Mouse (Mus musculus): ENCODE results near the gene Rab7b. TPM values are rescaled to one million over a fixed set of nuclear protein-coding genes. Genes with fewer than 3 reads are reported as not detected.

Rab7b gene
- total and polyA plus RNA-seq, 3 experiments = 0.19 TPM; not detected in 2

DNA sequence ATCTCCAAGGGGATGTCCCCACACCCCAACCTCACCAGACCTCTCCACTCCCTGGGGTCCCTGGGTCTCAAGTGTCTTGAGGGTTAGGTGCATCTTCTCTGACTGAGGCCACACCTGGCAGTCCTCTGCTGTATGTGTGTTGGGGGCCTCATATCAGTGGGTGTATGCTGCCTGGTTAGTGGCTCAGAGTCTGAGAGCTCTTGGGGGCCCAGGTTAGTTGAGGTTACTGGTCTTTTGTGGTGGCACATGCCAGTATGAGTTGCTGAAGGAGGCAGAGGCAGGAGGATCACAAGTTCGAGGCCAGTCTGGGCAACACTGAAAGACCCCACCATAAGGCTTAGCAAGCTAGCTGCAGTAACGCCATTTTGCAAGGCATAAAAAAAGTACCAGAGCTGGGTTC lies 46.2 kb upstream of the Rab7b start:
- Histone ChIP-seq H3K27me3 (replicated peaks) (no peaks in the 10 kb centered on the region), H3K9ac (ENCODE audit: insufficient read depth, low read depth) (peak overlapping the region; percentile 4; the same call in 1 of the 2 replicates), H3K36me3 (replicated peaks in 1 of 2; ENCODE audit: control insufficient read depth in 1 of 2, insufficient read depth in 1 of 2, low read length in 1 of 2) (no peaks in the 10 kb centered on the region), H3K27ac (ENCODE audit: insufficient read depth, low read depth) (peak overlapping the region; percentile 92), H3K4me2 (ENCODE audit: insufficient read depth, low read depth, poor library complexity, severe bottlenecking) (peak overlapping the region; percentile 58), H3K79me2 (replicated peaks; ENCODE audit: control insufficient read depth, extremely low read depth, insufficient read depth, poor library complexity, severe bottlenecking) (peaks cover 12% of the 10 kb centered on the region), H3K4me1 (ENCODE audit: control insufficient read depth in 1 of 2, insufficient read depth in 2 of 2) (peaks cover 4% of the 10 kb centered on the region in 2 experiments; a peak in 3 of 4 replicates), H3K9me3 (replicated peaks; ENCODE audit: low read length) (no peaks in the 10 kb centered on the region), H3K4me3 (replicated peaks in 1 of 3; ENCODE audit: low read depth in 2 of 3, low read length in 2 of 3, poor library complexity in 1 of 3) (peak overlapping the region in 2 of 3 experiments; percentile 8 to 54)
- peak; percentile 82 for DNase-seq (ENCODE audit: extremely low read depth)
- dilution Hi-C loops (cut with MboI; ENCODE audit: extremely low pct_ligation_motif_present, extremely low pct_unique_long_range_greater_than_20kb, low sequenced_read_pairs) (no loop called here), in situ Hi-C loops (cut with MboI; ENCODE audit: low pct_ligation_motif_present, low pct_unique_long_range_greater_than_20kb, low sequenced_read_pairs) (no loop called here)
- TF ChIP-seq PAX5 (IDR thresholded peaks at IDR 0.05; ENCODE audit: low read length) = no peak
- peak; percentile 48; the same call in 1 of the 2 replicates for TF ChIP-seq TCF12 (IDR thresholded peaks at IDR 0.05; ENCODE audit: low read depth, low read length)
- TF ChIP-seq POLR2AphosphoS2 (IDR thresholded peaks at IDR 0.05; ENCODE audit: low read depth, low read length) = no peak
- TF ChIP-seq ETS1 (conservative IDR thresholded peaks at IDR 0.05; ENCODE audit: low read depth, low read length) = peak; percentile 10; the same call in 1 of the 2 replicates
- TF ChIP-seq MEF2A (IDR thresholded peaks at IDR 0.05; ENCODE audit: borderline replicate concordance, low read depth, low read length) = 0 out of 2 replicates have a peak, but pooled peaks have one; percentile 30
- peak; percentile 79 for TF ChIP-seq BHLHE40 (IDR thresholded peaks at IDR 0.05; ENCODE audit: low read depth, low read length)

DNA sequence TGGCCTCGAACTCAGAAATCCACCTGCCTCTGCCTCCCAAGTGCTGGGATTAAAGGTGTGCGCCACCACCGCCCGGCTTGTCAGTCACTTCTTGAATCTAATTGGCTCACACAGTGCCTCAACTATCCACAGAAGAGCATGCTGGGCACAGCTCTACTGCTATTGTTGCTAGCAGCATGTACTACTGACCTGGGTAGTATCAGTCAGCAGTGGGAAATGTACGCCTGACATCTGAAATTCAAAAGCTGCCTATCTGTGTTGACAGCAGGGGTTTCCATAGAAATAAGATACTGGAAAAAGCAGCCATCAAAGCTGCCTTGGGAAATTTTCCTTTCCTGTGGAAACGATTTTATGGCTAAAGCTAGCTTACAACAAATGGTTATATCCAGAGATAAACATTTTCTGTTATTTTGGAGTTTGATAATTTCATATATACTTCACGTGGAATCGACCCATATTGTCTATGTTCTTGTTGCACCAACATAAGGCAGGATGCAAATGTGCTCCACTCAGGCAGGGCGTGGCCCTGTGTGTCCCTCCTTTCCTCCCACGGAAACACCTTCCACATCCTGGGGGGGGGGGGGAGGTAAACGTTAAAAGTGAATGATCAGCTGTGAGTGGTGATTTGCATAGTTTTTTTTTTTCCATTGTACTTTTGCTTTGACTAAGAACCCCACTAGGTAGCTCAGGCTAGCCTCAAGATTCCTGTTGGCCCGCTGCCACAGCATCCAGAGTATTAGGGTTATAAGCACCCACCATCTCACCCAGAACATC lies 35.6 kb upstream of the Rab7b start:
- TF ChIP-seq ZNF384 (IDR thresholded peaks at IDR 0.05; ENCODE audit: low read depth, low read length) (peak; percentile 97), MAFK (IDR thresholded peaks at IDR 0.05; ENCODE audit: insufficient replicate concordance, low read length) (0 out of 2 replicates have a peak, but pooled peaks have one; percentile 54), TBP (conservative IDR thresholded peaks at IDR 0.05; ENCODE audit: low read depth, low read length) (0 out of 2 replicates have a peak, but pooled peaks have one; percentile 5), SIN3A (IDR thresholded peaks at IDR 0.05; ENCODE audit: low read length) (peak; percentile 90), MAZ (IDR thresholded peaks at IDR 0.05; ENCODE audit: low read depth, low read length) (peak; percentile 89), CHD2 (IDR thresholded peaks at IDR 0.05; ENCODE audit: low read length) (peak; percentile 76), IRF4 (IDR thresholded peaks at IDR 0.05; ENCODE audit: low read depth, low read length) (peak; percentile 94), MXI1 (IDR thresholded peaks at IDR 0.05; ENCODE audit: low read depth, low read length) (no peak), ZMIZ1 (IDR thresholded peaks at IDR 0.05; ENCODE audit: low read depth, low read length) (no peak), MYC (IDR thresholded peaks at IDR 0.05; ENCODE audit: low read depth, low read length) (0 out of 2 replicates have a peak, but pooled peaks have one; percentile 11), E2F4 (IDR thresholded peaks at IDR 0.05; ENCODE audit: insufficient replicate concordance, low read depth, low read length) (no peak), JUND (conservative IDR thresholded peaks at IDR 0.05; ENCODE audit: low read depth, low read length) (peak; percentile 81), BHLHE40 (IDR thresholded peaks at IDR 0.05; ENCODE audit: low read depth, low read length) (peak; percentile 63), ETS1 (conservative IDR thresholded peaks at IDR 0.05; ENCODE audit: low read depth, low read length) (peak; percentile 98), TCF12 (IDR thresholded peaks at IDR 0.05; ENCODE audit: low read depth, low read length) (peak; percentile 77), MEF2A (IDR thresholded peaks at IDR 0.05; ENCODE audit: borderline replicate concordance, low read depth, low read length) (peak; percentile 80; the same call in 1 of the 2 replicates), RCOR1 (conservative IDR thresholded peaks at IDR 0.05; ENCODE audit: low read depth, low read length) (0 out of 2 replicates have a peak, but pooled peaks have one; percentile 32), EP300 (IDR thresholded peaks at IDR 0.05; ENCODE audit: low read length) (peak; percentile 90), PAX5 (IDR thresholded peaks at IDR 0.05; ENCODE audit: low read length) (no peak), POLR2A (IDR thresholded peaks at IDR 0.05; ENCODE audit: low read depth, low read length) (no peak; the same call in 1 of the 2 replicates), JUN (IDR thresholded peaks at IDR 0.05; ENCODE audit: insufficient read depth, low read depth, low read length) (peak; percentile 37), HCFC1 (IDR thresholded peaks at IDR 0.05; ENCODE audit: low read depth, low read length) (peak; percentile 20; the same call in 1 of the 2 replicates)

More for the DNA sequence above, 35.6 kb upstream of the Rab7b start:
- no peaks in the 10 kb centered on the region for H3K9me3 ChIP-seq (replicated peaks; ENCODE audit: low read length)
- in situ Hi-C loops (cut with MboI; ENCODE audit: low pct_ligation_motif_present, low pct_unique_long_range_greater_than_20kb, low sequenced_read_pairs) = loop anchor here (10.0 kb wide), 1 partner anchor 62 kb away; no protein-coding TSS in a partner anchor
- dilution Hi-C loops (cut with MboI; ENCODE audit: extremely low pct_ligation_motif_present, extremely low pct_unique_long_range_greater_than_20kb, low sequenced_read_pairs) = no loop called here
- no peak overlapping the region for H3K9ac ChIP-seq (ENCODE audit: insufficient read depth, low read depth)
- peak; percentile 87 for DNase-seq (ENCODE audit: extremely low read depth)
- no peak overlapping the region for H3K27ac ChIP-seq (ENCODE audit: insufficient read depth, low read depth)
- no peak overlapping the region for H3K4me3 ChIP-seq (replicated peaks in 1 of 3; ENCODE audit: low read depth in 2 of 3, low read length in 2 of 3, poor library complexity in 1 of 3)
- H3K4me2 ChIP-seq (ENCODE audit: insufficient read depth, low read depth, poor library complexity, severe bottlenecking) = peak overlapping the region; percentile 16; the same call in 1 of the 2 replicates
- H3K36me3 ChIP-seq (replicated peaks in 1 of 2; ENCODE audit: control insufficient read depth in 1 of 2, insufficient read depth in 1 of 2, low read length in 1 of 2) = peaks cover 3% of the 10 kb centered on the region in 2 experiments
- no peaks in the 10 kb centered on the region for H3K27me3 ChIP-seq (replicated peaks)
- peaks cover 5 to 48% of the 10 kb centered on the region in 2 experiments for H3K4me1 ChIP-seq (ENCODE audit: control insufficient read depth in 1 of 2, insufficient read depth in 2 of 2)
- no peaks in the 10 kb centered on the region for H3K79me2 ChIP-seq (replicated peaks; ENCODE audit: control insufficient read depth, extremely low read depth, insufficient read depth, poor library complexity, severe bottlenecking)
